Mouse (Mus musculus) C2C12 (cell line): ENCODE data around the gene Noxred1.

Experiments used
- CTCF ChIP-seq: IDR thresholded peaks from one replicate; pipeline ENCODE4 v1.5.1; 2011; ENCODE audit not compliant: control insufficient read depth, insufficient read depth, insufficient read length
- FOSL1 ChIP-seq: IDR thresholded peaks from one replicate; pipeline ENCODE4 v1.8.0; 2011; ENCODE audit warnings: mild to moderate bottlenecking, low read length; ENCODE audit not compliant: poor library complexity, insufficient read depth, severe bottlenecking
- MAX ChIP-seq: IDR thresholded peaks from one replicate; pipeline ENCODE4 v1.6.1; 2011; ENCODE audit warnings: mild to moderate bottlenecking, control low read depth

DNA sequence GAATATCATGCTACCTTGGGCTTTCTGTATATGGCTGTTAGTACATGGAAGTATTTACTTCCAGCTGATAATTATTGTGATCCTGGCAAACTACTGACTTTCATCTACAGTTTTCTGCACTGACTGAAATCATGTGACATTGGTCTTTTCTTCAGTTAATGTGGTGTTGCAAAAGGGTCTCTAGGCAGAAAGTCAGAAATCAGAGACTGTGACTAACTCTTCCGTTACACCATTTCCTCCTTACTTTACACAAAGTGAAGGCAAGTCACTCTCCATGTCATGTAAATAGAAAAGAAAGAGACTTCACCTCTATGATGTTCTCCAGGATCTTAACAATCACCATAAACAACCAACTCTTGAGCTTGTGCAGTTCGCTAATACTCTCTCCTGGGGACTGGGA lies 8.9 kb downstream of the Noxred1 start:
- TF ChIP-seq CTCF (no peak), MAX (no peak), FOSL1 (no peak)
